ENCODE assay signal across 7 mouse cellular contexts in genomic region chr12:57537791-57538587, GRCm38 (mm10). TPM values are rescaled to one million over a fixed set of nuclear protein-coding genes. Genes with fewer than 3 reads are reported as not detected.
A peak's percentile ranks its signal among the peaks of the same experiment; 100 is the strongest.
DNase-seq lines count a peak whose midpoint lies in the region; ATAC-seq and TF ChIP-seq lines count a peak whose summit lies in the region.

No protein-coding gene starts in this region.

- no peak overlapping the region for H3K9ac ChIP-seq in neural tube, embryonic 11.5 days (ENCODE audit: low read length)
- H3K9ac ChIP-seq in forebrain, embryonic 15.5 days (replicated peaks): no peak overlapping the region
- H3K9ac ChIP-seq in liver, embryonic 13.5 days: peak overlapping the region; percentile 37; the same call in 1 of the 2 replicates

- WGBS in neural tube, embryonic 11.5 days: under 1% methylated on average over 21 of the region's 21 CpGs
- 1% methylated on average over 21 of the region's 21 CpGs for WGBS in forebrain, embryonic 15.5 days
- WGBS in liver, embryonic 13.5 days (ENCODE audit: insufficient replicate concordance): 2% methylated on average over 21 of the region's 21 CpGs
- 6% methylated on average over 21 of the region's 21 CpGs for WGBS in thymus, adult 2 months

- 0 out of 2 replicates have a peak, but pooled peaks have one; percentile 2 for ATAC-seq in neural tube, embryonic 11.5 days (ENCODE audit: insufficient read depth, low FRiP score, low TSS enrichment)
- no peak for ATAC-seq in forebrain, embryonic 15.5 days (replicated peaks)
- ATAC-seq in liver, embryonic 13.5 days (ENCODE audit: low read depth): no peak
- no peak for ATAC-seq in frontal cortex, adult (ENCODE audit: low TSS enrichment)

- no peaks in the 10 kb centered on the region for H3K9me3 ChIP-seq in neural tube, embryonic 11.5 days (ENCODE audit: control insufficient read depth, low read length)
- no peaks in the 10 kb centered on the region for H3K9me3 ChIP-seq in forebrain, embryonic 15.5 days
- no peaks in the 10 kb centered on the region for H3K9me3 ChIP-seq in liver, embryonic 13.5 days (replicated peaks)

- H3K4me2 ChIP-seq in neural tube, embryonic 11.5 days (ENCODE audit: low read depth): peak overlapping the region; percentile 70
- peak overlapping the region; percentile 28; the same call in 1 of the 2 replicates for H3K4me2 ChIP-seq in forebrain, embryonic 15.5 days (replicated peaks)
- peak overlapping the region; percentile 49 for H3K4me2 ChIP-seq in liver, embryonic 13.5 days

- no peak for TF ChIP-seq CTCF in thymus, adult 2 months (IDR thresholded peaks at IDR 0.05; ENCODE audit: borderline replicate concordance, control insufficient read depth, extremely low read depth, insufficient read depth, low read length, poor library complexity)

- no peak overlapping the region for H3K27ac ChIP-seq in neural tube, embryonic 11.5 days (ENCODE audit: low read depth, low read length)
- no peak overlapping the region for H3K27ac ChIP-seq in forebrain, embryonic 15.5 days (replicated peaks)
- peak overlapping the region; percentile 73 for H3K27ac ChIP-seq in liver, embryonic 13.5 days
- no peak overlapping the region for H3K27ac ChIP-seq in thymus, adult 2 months (ENCODE audit: control insufficient read depth, insufficient read depth, low read length)

- no peak for DNase-seq in neural tube, embryonic 11.5 days (ENCODE audit: low spot score)
- no peak for DNase-seq in neural tube, embryonic 10.5 days (ENCODE audit: extremely low spot score, low spot score)
- no peak for DNase-seq in liver, embryonic 13.5 days
- DNase-seq in layer of hippocampus, adult 18-20 months (ENCODE audit: low spot score in 2 of 2): no peak
- DNase-seq in thymus, adult 2 months: no peak

- no peak for TF ChIP-seq POLR2A in thymus, adult 2 months (IDR thresholded peaks at IDR 0.05; ENCODE audit: control insufficient read depth, extremely low read depth, insufficient read depth, low read length, poor library complexity)

- no peaks in the 10 kb centered on the region for H3K36me3 ChIP-seq in neural tube, embryonic 11.5 days (ENCODE audit: control insufficient read depth, insufficient read depth, low read length)
- no peaks in the 10 kb centered on the region for H3K36me3 ChIP-seq in forebrain, embryonic 15.5 days
- H3K36me3 ChIP-seq in liver, embryonic 13.5 days: no peaks in the 10 kb centered on the region
- H3K36me3 ChIP-seq in thymus, adult 2 months (ENCODE audit: control insufficient read depth, insufficient read depth, low read length): no peaks in the 10 kb centered on the region

- peak overlapping the region; percentile 24 for H3K4me3 ChIP-seq in neural tube, embryonic 11.5 days (ENCODE audit: low read depth, low read length)
- peak overlapping the region; percentile 3 for H3K4me3 ChIP-seq in forebrain, embryonic 15.5 days
- peak overlapping the region; percentile 33 for H3K4me3 ChIP-seq in liver, embryonic 13.5 days (replicated peaks)
- H3K4me3 ChIP-seq in thymus, adult 2 months (ENCODE audit: control insufficient read depth, insufficient read depth, low read length): no peak overlapping the region

- H3K4me1 ChIP-seq in neural tube, embryonic 11.5 days (ENCODE audit: control insufficient read depth, insufficient read depth, low read length): peaks cover 18% of the 10 kb centered on the region
- H3K4me1 ChIP-seq in forebrain, embryonic 15.5 days: peaks cover 30% of the 10 kb centered on the region
- H3K4me1 ChIP-seq in liver, embryonic 13.5 days (replicated peaks): peaks cover 9% of the 10 kb centered on the region; the same call in 1 of the 2 replicates
- H3K4me1 ChIP-seq in thymus, adult 2 months (replicated peaks; ENCODE audit: control insufficient read depth, insufficient read depth, low read length): no peaks in the 10 kb centered on the region

- H3K27me3 ChIP-seq in neural tube, embryonic 11.5 days (ENCODE audit: control insufficient read depth, insufficient read depth, low read length): peaks cover 88% of the 10 kb centered on the region
- H3K27me3 ChIP-seq in forebrain, embryonic 15.5 days: peaks cover 83% of the 10 kb centered on the region
- peaks cover 92% of the 10 kb centered on the region for H3K27me3 ChIP-seq in liver, embryonic 13.5 days
- H3K27me3 ChIP-seq in thymus, adult 2 months (ENCODE audit: control insufficient read depth, insufficient read depth, low read length): peaks cover 27% of the 10 kb centered on the region

RNA-seq across cellular contexts. Expression of gene Foxa1, which starts 8.7 kb away (rescaled TPM):
- polyA plus RNA-seq in neural tube, embryonic 11.5 days (2014; fragmentation: Nextera tagmentation; extraction: Ambion mirVana): 1.6 and 1.7 TPM in 2 replicates
- 0.10 and 0.20 TPM in 2 replicates for polyA plus RNA-seq in forebrain, embryonic 15.5 days (2015; fragmentation: Nextera tagmentation; extraction: Ambion mirVana)
- polyA plus RNA-seq in liver, embryonic 13.5 days (2015; fragmentation: Nextera tagmentation; extraction: Ambion mirVana): 0.67 and 0.73 TPM in 2 replicates
- total RNA-seq in layer of hippocampus, adult 18-20 months (2021): not detected
- polyA plus RNA-seq in thymus, adult 2 months (2012; rRNA removed): 1.4 and 1.5 TPM in 2 replicates

RNA-seq across cellular contexts. Expression of gene Ttc6, which starts 25.9 kb away (rescaled TPM):
- polyA plus RNA-seq in neural tube, embryonic 11.5 days (2014; fragmentation: Nextera tagmentation; extraction: Ambion mirVana): 0.27 and 0.33 TPM in 2 replicates
- 0.11 and 0.27 TPM in 2 replicates for polyA plus RNA-seq in forebrain, embryonic 15.5 days (2015; fragmentation: Nextera tagmentation; extraction: Ambion mirVana)
- polyA plus RNA-seq in liver, embryonic 13.5 days (2015; fragmentation: Nextera tagmentation; extraction: Ambion mirVana): 0.05 TPM in 1 of 2 replicates, not detected in the other
- total RNA-seq in layer of hippocampus, adult 18-20 months (2021): under 1 TPM; 0.10 to 0.12 TPM
- 0.05 and 0.12 TPM in 2 replicates for polyA plus RNA-seq in thymus, adult 2 months (2012; rRNA removed)
